Mouse (Mus musculus) liver, postnatal 0 days (tissue): Measurements from ENCODE around the gene Psen2. TPM values are rescaled to one million over a fixed set of nuclear protein-coding genes. Genes with fewer than 3 reads are reported as not detected.
A peak's percentile ranks its signal among the peaks of the same experiment; 100 is the strongest.

Experiments used
- ATAC-seq: fragments of 200-750 bp; cut with Nextera tagmentation; 2 replicates; pipeline ENCODE4 v1.8.0; 2017; ENCODE audit warnings: mild to moderate bottlenecking, moderate library complexity
- DNase-seq: peaks from one replicate; pipeline ENCODE4 v3.0.0-alpha.2; 2016
- H3K27ac ChIP-seq: fragments of 300-500 bp; sonication (generic); 2 replicates; pipeline ENCODE4 v1.5.1; 2014; ENCODE audit warnings: antibody characterized with exemption, moderate library complexity, mild to moderate bottlenecking, low read depth
- H3K27me3 ChIP-seq: fragments of 300-500 bp; sonication (generic); 2 replicates; pipeline ENCODE4 v1.6.1; 2014; ENCODE audit warnings: low read length, control low read depth, mixed read lengths; ENCODE audit not compliant: insufficient read depth
- H3K36me3 ChIP-seq: fragments of 300-500 bp; sonication (generic); replicated peaks from 2 replicates; pipeline ENCODE4 v1.6.1; 2014; ENCODE audit warnings: mild to moderate bottlenecking, control low read depth, low read length, moderate library complexity, mixed read lengths; ENCODE audit not compliant: insufficient read depth
- H3K4me1 ChIP-seq: fragments of 300-500 bp; sonication (generic); 2 replicates; pipeline ENCODE4 v1.6.1; 2014; ENCODE audit warnings: antibody characterized with exemption, mild to moderate bottlenecking, control low read depth; ENCODE audit not compliant: insufficient read depth
- H3K4me2 ChIP-seq: fragments of 300-500 bp; sonication (generic); 2 replicates; pipeline ENCODE4 v1.6.1; 2014; ENCODE audit warnings: low read depth, mild to moderate bottlenecking, low read length, moderate library complexity, mixed read lengths
- H3K4me3 ChIP-seq: fragments of 300-500 bp; sonication (generic); 2 replicates; pipeline ENCODE4 v1.5.1; 2014; ENCODE audit warnings: low read depth, low read length
- H3K9ac ChIP-seq: fragments of 300-500 bp; sonication (generic); replicated peaks from 2 replicates; pipeline ENCODE4 v1.6.1; 2014; ENCODE audit warnings: mild to moderate bottlenecking, moderate library complexity
- H3K9me3 ChIP-seq: fragments of 300-500 bp; sonication (generic); 2 replicates; pipeline ENCODE4 v1.6.1; 2016; ENCODE audit warnings: mild to moderate bottlenecking, control low read depth, low read length, mixed read lengths
- CTCF ChIP-seq: sonication (generic); IDR thresholded peaks from 2 replicates; pipeline ENCODE4 v1.5.1; 2016; ENCODE audit warnings: antibody characterized with exemption, low read depth
- EP300 ChIP-seq: IDR thresholded peaks from 2 replicates; pipeline ENCODE4 v1.6.1; 2016; ENCODE audit warnings: antibody characterized with exemption, low read depth, mild to moderate bottlenecking
- WGBS: fragments of 180-500 bp; shearing (Covaris S2); extraction: QIAGEN DNeasy Blood & Tissue Kit; methylation state at CpG from one replicate; pipeline ENCODE4 v1.1.7; 2014; ENCODE audit not compliant: insufficient replicate concordance; 5-methylcytosine and 5-hydroxymethylcytosine counted together
- polyA plus RNA-seq: library from polyadenylated mRNA; unstranded; fragments of >200 nt; fragmentation: Nextera tagmentation; extraction: Ambion mirVana; gene quantifications from 2 replicates; pipeline ENCODE4 v1.2.1, GENCODE M21; 2015

The Psen2 gene
- polyA plus RNA-seq, 1 experiment from 2014 or later = 25.6 TPM

DNA sequence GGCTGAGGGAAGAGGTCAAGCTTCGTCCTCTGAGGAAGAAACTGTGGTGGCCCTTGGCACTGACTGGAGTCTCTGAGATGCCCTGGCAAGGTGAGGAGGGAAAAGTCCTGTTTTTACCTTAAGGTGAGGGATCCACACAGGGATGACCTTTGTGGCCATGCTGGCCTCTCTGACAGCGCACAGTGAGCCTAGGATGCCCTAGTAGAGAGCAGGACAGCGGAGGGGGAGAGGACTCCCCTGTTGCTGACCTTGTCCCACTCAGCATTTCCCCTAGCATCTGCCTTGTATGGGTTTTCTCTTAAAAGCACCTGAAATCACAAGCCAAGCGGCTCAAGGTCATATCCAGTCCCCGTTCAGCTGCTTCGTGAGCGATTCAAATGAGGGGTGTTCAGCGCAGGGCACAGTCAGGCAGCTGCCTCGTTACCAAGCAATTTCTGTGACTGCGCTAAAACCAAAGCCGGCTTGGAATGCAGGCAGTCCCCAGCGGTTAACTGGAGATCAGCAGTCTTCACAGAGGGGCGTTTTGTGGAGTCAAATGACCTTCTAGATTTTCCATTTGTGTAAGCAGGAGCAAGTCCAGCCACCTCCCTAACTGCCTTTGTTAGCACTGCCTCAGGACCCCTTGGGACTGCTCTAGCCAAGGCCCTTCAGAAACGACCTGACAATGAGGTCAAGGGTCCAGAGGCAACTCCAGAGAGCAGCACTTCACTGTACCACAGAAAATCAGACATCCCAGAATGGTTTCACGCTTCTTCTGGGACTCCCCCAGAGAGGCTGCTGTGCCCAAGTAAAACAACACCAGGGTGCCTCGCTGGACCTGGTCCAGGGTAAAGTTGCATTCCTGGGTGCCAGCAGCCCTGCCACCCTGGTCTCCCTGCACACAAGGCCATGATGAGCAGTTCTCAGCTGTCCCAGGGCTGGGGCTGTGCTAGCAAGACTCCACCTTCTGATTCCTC, 20.9 kb upstream of the Psen2 start:
- ATAC-seq (no peak), DNase-seq (no peak)
- H3K27ac ChIP-seq = no peak overlapping the region
- H3K9me3 ChIP-seq = no peaks in the 10 kb centered on the region
- WGBS = 35% methylated on average over 16 of the region's 16 CpGs
- no peaks in the 10 kb centered on the region for H3K36me3 ChIP-seq
- no peak overlapping the region for H3K4me3 ChIP-seq
- peaks cover 15% of the 10 kb centered on the region for H3K4me1 ChIP-seq
- no peaks in the 10 kb centered on the region for H3K27me3 ChIP-seq
- TF ChIP-seq EP300 (no peak), CTCF (peak; percentile 9; the same call in 1 of the 2 replicates)
- no peak overlapping the region for H3K9ac ChIP-seq
- no peak overlapping the region for H3K4me2 ChIP-seq

DNA sequence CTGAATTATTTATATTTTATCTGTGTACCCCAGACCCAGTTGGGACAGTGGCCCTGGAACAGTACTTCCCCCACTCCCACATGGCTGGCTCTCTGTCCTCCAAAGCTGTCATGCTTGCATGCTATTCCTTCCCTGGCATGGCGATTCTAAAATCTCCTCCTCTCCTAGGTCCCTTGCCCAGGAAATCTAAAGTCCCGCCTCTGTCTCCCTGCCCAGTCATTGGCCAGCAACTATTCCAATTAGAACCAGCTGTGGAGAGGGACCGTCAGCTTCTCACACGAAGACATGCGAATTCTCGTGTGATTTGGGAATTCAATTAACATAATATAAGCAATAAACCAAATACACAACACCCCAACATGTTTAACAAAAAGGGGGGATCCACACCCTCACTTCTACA, 19.3 kb upstream of the Psen2 start:
- Histone ChIP-seq H3K4me2 (no peak overlapping the region), H3K9me3 (no peaks in the 10 kb centered on the region), H3K27me3 (no peaks in the 10 kb centered on the region), H3K4me1 (peaks cover 16% of the 10 kb centered on the region), H3K36me3 (no peaks in the 10 kb centered on the region), H3K27ac (no peak overlapping the region), H3K9ac (no peak overlapping the region), H3K4me3 (no peak overlapping the region)
- WGBS = 82% methylated on average over 6 of the region's 6 CpGs
- ATAC-seq (no peak), DNase-seq (no peak)
- no peak for TF ChIP-seq CTCF
- TF ChIP-seq EP300 = no peak

DNA sequence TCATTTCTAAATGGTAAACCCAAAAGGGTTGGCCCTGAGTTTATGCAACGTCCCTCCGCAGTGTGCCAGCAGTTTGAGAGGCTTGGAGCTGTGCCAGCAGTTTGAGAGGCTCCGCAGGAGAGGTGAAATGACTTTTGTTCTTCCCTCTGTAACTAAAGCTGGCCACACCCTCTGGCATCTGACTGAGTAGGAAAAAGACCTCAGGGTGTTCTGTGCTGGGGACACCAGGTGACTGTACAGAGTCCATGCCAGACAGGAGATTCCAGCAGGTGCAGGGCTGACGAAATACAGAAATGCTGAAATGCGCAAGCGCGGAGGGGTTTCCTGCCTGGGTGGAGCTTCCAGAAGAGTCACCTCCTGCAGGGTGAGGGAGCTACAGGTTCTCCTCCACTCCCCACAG, 16.4 kb upstream of the Psen2 start:
- H3K4me2 ChIP-seq = peak overlapping the region; percentile 39
- H3K4me1 ChIP-seq = peaks cover 16% of the 10 kb centered on the region
- H3K4me3 ChIP-seq = no peak overlapping the region
- no peaks in the 10 kb centered on the region for H3K27me3 ChIP-seq
- TF ChIP-seq EP300 = peak; percentile 77
- TF ChIP-seq CTCF = no peak
- ATAC-seq = peak; percentile 99
- DNase-seq = peak; percentile 82
- H3K27ac ChIP-seq = peak overlapping the region; percentile 51; the same call in 1 of the 2 replicates
- H3K9me3 ChIP-seq = no peaks in the 10 kb centered on the region
- no peak overlapping the region for H3K9ac ChIP-seq
- WGBS = 8% methylated on average over 7 of the region's 7 CpGs
- no peaks in the 10 kb centered on the region for H3K36me3 ChIP-seq

DNA sequence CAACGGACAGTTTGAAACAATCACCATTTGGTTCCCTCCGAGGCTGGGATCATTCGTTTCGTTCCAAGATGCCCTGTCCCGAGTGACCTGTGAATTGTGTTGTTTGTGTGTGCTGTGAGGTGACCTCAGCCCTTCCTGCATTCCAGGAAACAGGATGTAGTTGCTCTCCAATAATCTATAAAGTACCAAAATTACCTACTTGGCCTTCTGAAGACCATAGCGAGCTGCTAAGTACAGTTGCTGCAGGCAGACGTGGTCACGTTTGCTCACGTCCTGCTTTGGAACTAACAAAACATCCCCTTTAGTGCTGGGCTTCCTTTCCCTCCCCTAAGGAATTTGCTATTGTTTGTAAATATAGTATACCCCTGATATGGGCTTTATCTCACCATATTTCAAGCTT, 14.3 kb upstream of the Psen2 start:
- Histone ChIP-seq H3K4me3 (no peak overlapping the region), H3K4me1 (peaks cover 13% of the 10 kb centered on the region), H3K9ac (no peak overlapping the region), H3K27ac (no peak overlapping the region), H3K9me3 (no peaks in the 10 kb centered on the region), H3K27me3 (no peaks in the 10 kb centered on the region), H3K36me3 (no peaks in the 10 kb centered on the region), H3K4me2 (no peak overlapping the region)
- no peak for ATAC-seq
- TF ChIP-seq CTCF = no peak
- TF ChIP-seq EP300 = peak; percentile 57; the same call in 1 of the 2 replicates
- WGBS = 61% methylated on average over 9 of the region's 9 CpGs
- DNase-seq = no peak

DNA sequence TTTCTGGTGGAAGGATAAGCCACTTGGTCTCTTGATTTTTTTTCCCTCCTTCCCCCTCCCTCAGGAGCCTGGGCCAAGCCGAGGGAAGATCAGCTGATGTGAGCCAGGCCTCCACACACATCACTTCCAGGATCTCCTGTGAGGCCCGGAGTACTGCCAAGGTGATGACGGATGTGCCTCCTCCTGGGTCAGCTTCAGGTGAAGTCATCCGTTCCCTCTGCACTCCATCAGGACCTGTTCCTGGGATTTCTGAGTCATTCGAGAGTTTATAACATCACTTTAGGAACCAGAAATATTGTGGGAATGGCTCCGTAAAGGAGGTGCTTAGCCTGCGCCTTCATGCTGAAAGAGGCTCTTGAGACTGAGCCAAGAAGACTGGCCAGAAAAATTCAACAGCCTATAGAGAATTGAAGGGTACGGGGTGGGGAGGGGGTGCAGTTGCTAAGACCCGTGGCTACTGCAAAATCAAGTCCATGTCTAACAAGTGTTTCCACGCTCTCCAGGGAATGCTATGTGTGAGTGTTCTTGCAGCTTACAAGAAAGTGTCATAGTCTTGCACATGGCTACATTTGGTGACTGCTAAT, 11.6 kb upstream of the Psen2 start:
- ATAC-seq = no peak
- WGBS = 79% methylated on average over 10 of the region's 10 CpGs
- TF ChIP-seq EP300 (no peak), CTCF (no peak)
- Histone ChIP-seq H3K36me3 (no peaks in the 10 kb centered on the region), H3K4me2 (no peak overlapping the region), H3K27ac (no peak overlapping the region), H3K9me3 (no peaks in the 10 kb centered on the region), H3K9ac (no peak overlapping the region), H3K27me3 (no peaks in the 10 kb centered on the region), H3K4me3 (no peak overlapping the region), H3K4me1 (peaks cover 9% of the 10 kb centered on the region)
- no peak for DNase-seq

DNA sequence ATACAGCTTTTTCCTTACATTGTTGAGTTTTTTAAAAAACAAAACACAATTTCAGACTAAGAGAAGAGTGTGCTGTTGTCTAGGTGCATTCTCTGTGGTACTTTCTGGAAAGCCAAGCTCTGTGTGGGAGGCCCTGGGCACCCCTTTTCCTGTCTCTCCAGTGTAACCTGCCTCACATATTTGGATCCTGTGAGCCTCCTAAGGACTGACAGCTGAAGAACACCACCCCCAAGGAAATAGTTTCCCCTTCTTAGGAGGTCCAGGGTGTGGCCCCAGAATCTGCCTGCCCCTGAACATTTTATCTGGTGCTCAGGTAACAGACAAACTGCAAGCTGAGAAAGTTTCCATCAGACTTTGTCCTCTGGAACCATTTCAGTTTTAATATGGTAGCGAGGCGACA, 5.8 kb upstream of the Psen2 start:
- H3K27me3 ChIP-seq = no peaks in the 10 kb centered on the region
- DNase-seq (no peak), ATAC-seq (0 out of 2 replicates have a peak, but pooled peaks have one; percentile 18)
- no peak for TF ChIP-seq CTCF
- TF ChIP-seq EP300 = no peak
- peaks cover 23% of the 10 kb centered on the region for H3K4me1 ChIP-seq
- H3K36me3 ChIP-seq = no peaks in the 10 kb centered on the region
- no peak overlapping the region for H3K4me2 ChIP-seq
- no peaks in the 10 kb centered on the region for H3K9me3 ChIP-seq
- H3K27ac ChIP-seq = no peak overlapping the region
- no peak overlapping the region for H3K4me3 ChIP-seq
- no peak overlapping the region for H3K9ac ChIP-seq
- WGBS = 51% methylated on average over 2 of the region's 2 CpGs
